Mouse (Mus musculus) gonadal fat pad, adult 2 months (tissue): ENCODE measurements around the gene Lrrc26. TPM values are rescaled to one million over a fixed set of nuclear protein-coding genes. Genes with fewer than 3 reads are reported as not detected.

Source experiments
- DNase-seq: peaks from one replicate; pipeline ENCODE4 v3.0.0-alpha.2; 2012; ENCODE audit warnings: low read depth
- polyA plus RNA-seq: library from polyadenylated mRNA; depleted of rRNA; stranded (reverse); fragments of >200 nt; gene quantifications from 2 replicates; pipeline ENCODE4 v1.2.3, GENCODE M21; 2012

Lrrc26 gene
- polyA plus RNA-seq, 1 experiment: 5.1 TPM

GRCm38 (mm10) chr2:25266720-25267119, 23.0 kb upstream of the Lrrc26 start:
- DNase-seq: no peak

DNA sequence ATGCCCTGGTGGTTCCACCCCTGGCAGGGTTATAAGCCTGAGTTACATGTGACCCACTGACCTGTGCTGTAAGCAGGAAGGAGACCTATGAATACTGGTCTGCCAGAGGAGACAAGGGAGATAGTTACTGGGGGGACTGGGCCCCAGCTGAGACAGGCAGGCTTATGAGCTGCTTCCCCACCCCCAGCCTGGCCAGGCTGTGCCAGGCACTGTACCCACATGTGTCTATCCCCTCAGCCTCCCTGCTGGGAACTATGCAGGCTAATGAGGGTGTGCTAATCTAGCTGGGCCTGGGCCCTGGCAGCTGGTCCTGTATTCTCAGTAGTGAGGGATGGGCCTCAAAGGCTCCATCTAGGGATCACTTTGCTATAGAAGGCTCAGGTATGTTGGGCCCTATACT, 22.5 kb upstream of the Lrrc26 start:
- no peak for DNase-seq

GRCm38 (mm10) chr2:25267746-25268309, 21.9 kb upstream of the Lrrc26 start:
- no peak for DNase-seq

GRCm38 (mm10) chr2:25271827-25272511, 17.7 kb upstream of the Lrrc26 start, which contains the start of the genes Ssna1 and Anapc2:
Gene Ssna1 (minus strand): TSS chr2:25272438.
Gene Anapc2 (plus strand): TSS chr2:25272478.
- peak; percentile 62 for DNase-seq

GRCm38 (mm10) chr2:25272515-25272914, 17.2 kb upstream of the Lrrc26 start:
- DNase-seq: no peak

DNA sequence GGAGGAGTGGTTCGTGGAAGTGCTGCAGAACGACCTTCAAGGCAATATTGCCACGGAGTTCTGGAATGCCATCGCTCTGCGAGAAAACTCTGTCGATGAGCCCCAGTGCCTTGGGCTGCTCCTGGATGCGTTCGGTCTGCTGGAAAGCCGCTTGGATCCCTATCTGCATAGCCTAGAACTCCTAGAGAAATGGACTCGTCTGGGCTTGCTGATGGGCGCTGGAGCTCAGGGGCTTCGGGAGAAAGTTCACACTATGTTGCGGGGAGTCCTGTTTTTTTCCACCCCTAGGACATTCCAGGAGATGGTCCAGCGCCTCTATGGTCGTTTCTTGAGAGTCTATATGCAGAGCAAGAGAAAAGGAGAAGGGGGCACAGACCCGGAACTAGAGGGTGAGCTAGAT, 16.7 kb upstream of the Lrrc26 start:
- no peak for DNase-seq

GRCm38 (mm10) chr2:25278928-25279882, 10.5 kb upstream of the Lrrc26 start:
- no peak for DNase-seq

GRCm38 (mm10) chr2:25285551-25285950, 4.2 kb upstream of the Lrrc26 start:
- DNase-seq: peak; percentile 89

- no peak for DNase-seq
These were observed 3.4 kb upstream of the Lrrc26 start for GRCm38 (mm10) chr2:25286314-25286713.

DNA sequence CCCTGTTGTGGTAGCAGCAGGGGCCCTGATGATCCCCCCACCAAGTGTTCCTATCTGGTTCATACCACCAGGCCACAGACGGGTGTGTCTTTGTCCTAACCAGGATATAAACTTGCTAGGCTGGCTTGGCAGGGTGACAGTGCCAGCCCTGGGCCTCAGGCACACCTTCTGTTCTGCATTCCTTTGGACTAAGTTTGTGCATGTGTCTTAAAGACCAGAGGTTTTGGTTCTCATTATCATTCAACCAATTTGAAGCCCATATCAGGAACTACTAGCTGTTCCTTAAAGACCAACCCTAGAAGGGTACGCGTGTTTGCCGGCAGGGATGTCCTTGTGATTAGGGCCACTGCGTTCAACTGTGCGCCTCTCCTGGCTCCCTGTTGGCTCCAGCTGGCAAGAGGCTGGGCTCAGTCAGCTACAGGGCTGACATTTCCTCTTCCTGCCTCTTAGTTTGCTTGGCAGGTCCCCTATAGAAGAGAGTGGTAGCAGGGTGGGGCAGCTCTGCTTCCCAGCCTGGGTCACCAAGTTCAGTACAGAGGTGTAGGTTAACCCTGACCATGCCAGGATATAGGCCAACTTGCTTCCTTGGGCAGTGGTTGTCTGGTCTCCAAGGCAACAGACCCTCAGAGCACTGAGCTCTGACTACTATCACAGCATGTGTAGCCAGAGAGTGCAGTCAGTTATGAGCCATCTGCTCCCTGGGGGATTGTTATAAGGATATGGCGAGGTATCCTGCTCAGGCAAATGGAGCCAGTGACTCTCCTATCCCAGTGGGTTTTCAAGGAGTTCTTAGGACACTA, 2.7 kb upstream of the Lrrc26 start:
- DNase-seq: peak; percentile 66

DNA sequence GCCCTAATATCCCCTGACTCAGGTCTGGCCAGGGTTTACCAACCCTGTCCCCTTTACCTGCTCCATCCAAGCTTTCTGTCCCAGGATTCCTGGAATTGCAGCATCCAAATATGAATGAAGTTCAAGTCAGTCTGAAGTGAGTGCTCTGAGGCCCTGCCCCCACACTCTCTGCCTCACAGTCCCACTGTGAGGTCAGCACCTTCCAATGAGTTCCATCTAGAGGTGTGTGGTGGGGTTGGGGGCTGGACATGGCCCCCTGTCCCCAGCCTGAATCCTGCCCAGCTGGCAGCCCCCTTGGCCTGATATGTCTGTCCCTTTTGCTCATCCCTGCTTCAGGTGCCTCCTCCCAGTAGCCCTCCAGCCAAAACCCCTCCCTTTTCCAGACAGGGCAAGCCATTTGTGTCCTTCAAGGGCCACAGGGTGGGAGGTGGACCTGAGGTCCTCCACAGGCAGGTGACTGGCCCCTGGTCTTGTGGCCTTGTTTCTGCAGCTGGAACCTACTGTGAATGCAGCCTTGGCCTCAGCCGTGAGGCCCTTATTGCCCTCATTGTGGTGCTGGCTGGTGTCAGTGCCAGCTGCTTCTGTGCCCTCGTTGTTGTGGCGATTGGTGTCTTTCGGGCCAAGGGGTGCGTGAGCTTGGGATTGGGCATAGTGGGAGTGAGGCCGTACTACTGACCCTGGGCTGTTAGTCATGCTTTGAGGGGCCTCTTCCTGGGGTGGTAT, 1.6 kb upstream of the Lrrc26 start, which contains the start of gene Tmem210:
Gene Tmem210, plus strand, starts transcription at position 219 of the 723 bp plus-strand sequence.
- DNase-seq: no peak

- no peak for DNase-seq
These were observed 875 bp upstream of the Lrrc26 start for GRCm38 (mm10) chr2:25288734-25289345.

GRCm38 (mm10) chr2:25290101-25290815, 543 bp downstream of the Lrrc26 start:
- no peak for DNase-seq

DNA sequence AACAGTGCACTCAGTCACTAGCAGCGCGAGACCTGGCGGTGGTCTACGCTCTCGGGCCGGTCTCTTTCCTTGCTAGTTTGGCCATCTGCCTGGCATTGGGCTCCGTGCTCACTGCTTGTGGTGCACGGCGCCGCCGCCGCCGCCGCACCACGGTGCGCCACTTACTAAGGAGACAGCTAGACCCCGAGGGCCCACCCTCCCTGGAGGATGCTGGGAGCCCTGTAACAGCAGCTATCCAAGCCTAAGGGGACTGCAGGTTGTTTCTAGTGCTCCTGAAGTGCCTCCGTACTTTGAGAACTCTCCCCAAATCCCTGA, 1.1 kb downstream of the Lrrc26 start:
- DNase-seq: no peak

DNA sequence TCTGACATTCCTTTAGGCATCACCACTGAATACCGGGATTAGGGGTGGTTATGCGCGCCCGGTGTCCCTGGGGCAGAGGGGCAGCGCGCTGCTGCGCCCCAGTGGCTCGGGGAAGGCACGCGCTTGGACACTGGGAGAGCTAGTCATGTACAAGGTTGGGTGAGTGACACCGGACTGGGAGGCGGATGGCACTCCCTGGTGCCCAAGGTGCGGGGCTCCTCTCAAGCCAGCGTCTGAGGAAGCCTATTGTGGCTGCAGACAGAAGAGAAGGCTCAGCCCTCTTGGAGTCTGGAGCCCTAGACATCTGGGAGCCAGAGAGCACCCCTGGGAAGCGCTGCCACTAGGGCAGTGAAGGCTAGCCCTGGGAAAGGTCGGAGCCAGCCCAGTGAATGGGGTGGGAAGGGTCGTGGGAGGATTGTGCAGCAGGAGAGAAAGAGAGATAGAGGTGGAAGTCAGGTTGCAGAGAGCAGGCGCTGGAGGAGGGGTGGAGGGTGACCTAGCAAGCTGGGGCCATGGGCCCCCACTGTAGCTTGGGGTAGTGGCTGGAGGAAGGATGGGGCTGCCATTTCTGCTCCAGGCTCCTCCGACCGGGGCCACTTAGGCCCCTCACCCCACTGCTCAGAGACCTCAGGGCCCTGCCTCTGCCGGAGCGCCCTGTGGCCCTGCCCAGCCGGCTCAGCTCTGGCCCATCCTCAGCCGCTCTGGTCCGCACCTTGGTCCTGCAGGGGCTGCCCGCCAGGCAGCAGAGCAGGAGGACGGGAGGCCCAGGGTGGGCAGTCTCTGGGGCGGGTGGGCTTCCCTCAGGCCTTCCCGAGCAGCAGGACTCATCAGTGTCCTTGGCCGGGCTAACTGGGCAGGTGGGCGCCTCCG, 1.7 kb downstream of the Lrrc26 start:
- DNase-seq: no peak

DNA sequence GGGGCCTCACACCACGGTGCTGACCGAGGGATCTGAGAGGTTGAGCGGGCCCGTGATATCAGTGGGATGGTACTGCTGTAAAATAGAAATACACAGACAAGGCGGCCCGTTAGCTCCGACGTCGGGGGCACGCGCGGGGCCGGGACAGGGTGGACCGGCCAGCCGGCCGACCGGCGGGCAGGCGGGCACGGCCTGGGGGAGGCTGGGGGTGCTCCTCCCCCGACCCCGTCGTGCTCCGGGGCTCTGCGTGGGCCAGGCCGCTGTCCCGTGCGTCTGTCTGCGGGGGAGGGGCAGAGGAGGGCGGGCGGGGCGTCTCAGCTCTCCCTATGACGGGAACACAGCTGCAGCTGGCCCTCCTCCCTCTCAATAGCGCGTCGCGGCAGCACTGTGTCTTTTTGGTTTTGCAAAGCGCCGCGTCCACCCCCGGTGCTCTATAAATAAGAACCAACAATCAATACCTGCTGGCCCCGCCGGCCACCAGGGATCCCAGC, 2.4 kb downstream of the Lrrc26 start:
- no peak for DNase-seq

GRCm38 (mm10) chr2:25292856-25293255, 3.1 kb downstream of the Lrrc26 start:
- no peak for DNase-seq

DNA sequence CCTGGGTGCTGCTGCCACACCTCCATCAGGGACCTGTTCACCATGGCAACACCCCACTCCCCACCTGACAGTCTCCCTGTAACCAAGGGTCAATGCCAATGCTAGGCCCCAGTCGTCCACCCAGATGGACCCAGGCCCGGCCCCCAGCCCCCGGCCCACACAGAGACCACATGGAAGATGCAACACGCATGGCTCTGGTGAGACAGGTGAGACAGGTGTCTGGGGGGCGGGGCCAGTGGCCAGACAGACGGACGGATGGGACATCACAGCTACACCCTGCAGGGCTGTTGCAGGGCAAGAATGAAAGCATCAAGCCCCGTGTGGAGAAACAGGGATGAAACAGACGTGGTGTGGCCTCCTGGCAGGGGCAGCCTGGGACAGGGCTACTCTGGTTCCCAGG, 4.0 kb downstream of the Lrrc26 start:
- no peak for DNase-seq

GRCm38 (mm10) chr2:25297093-25297492, 7.4 kb downstream of the Lrrc26 start:
- DNase-seq: no peak
